Mouse (Mus musculus): ENCODE measurements around the gene Ninl.

- TF ChIP-seq HCFC1 (IDR thresholded peaks at IDR 0.05; ENCODE audit: borderline replicate concordance, insufficient read depth, low read length): no peak
- TF ChIP-seq MAFK (IDR thresholded peaks at IDR 0.05; ENCODE audit: insufficient read depth, low read depth, low read length): no peak
- TF ChIP-seq CHD2 (IDR thresholded peaks at IDR 0.05; ENCODE audit: low read depth, low read length): no peak
These were observed 2.5 kb downstream of the Ninl start for GRCm38 (mm10) chr2:151036721-151037120.

All from ES-E14 (cell line).